Mouse (Mus musculus) brain, adult 2 months (tissue): Measurements from ENCODE around the gene Glb1.
A peak's percentile ranks its signal among the peaks of the same experiment; 100 is the strongest.

ENCODE experiments used
- DNase-seq: peaks from one replicate; pipeline ENCODE4 v3.0.0; 2011; ENCODE audit warnings: low read depth, low spot score

Gene Glb1

DNA sequence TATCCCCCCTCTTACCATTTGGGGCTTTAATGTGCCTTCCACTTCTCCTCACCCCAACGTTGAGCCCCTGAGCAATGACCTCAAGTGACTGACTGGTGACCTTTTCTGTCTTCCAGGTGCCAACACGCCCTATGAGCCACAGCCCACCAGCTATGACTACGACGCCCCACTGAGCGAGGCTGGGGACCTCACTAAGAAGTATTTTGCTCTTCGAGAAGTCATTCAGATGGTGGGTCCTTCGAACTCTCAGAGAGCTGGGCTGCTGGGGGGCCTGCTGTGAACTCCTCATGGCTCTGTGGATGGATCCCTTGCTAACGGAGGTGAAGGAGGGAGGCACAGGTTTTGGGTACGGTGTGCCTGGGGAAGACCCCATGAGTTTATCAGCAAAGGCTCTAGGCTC is 42.0 kb downstream of the Glb1 start:
- no peak for DNase-seq

DNA sequence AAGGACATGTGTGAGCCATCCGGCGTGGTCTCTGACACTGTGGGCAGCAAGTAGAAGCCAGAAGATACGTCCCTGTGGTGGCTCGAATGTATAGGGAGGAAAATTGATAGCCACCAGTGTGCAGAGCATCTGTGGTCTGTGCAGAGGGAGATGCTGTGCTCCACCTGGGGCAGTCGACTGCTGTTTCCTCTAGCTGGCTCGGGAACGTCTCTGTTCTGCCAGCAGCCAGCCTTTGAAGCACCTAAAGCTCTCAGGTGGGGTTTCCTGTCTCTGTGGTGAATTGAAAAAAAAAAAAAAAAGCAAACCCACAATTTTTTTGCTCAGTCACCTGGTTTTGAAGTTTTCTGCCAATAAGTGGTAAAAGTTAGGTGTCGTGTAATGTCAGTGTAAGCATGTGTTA is 42.5 kb downstream of the Glb1 start:
- no peak for DNase-seq

DNA sequence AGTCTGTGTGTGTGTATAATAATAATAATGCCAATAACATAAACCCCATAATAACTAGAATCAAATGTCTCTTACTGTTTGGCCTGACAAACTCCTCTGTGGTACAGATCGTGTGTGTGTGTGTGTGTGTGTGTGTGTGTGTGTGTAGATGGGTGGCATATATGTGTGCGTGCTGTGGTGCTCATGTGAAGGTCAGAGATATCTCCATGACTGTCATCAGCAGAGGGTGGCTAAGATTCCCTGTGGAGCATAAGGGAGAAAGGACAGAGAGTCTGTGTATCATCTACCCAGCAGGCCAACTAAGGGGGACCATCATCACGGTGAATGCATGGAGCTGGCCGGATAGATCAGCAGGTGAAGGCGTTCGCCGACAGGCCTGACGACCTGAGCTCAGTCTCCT is 46.0 kb downstream of the Glb1 start:
- DNase-seq = no peak

DNA sequence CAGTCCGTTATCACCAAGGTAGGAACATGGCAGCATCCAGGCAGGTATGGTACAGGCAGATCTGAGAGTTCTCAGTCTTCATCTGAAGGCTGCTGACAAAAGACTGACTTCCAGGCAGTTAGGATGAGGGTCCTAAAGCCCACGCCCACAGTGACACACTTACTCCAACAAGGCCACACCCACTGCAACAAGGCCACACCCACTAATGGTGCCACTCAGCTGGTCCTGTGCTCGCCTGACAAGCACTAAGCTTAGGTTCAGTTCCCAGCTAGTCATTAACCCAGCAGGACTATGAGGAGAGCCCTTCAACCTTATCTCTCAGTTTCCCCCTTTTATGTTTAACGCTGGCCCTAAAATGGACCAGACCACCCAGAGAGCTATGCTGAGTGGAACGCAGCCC is 47.8 kb downstream of the Glb1 start:
- no peak for DNase-seq

DNA sequence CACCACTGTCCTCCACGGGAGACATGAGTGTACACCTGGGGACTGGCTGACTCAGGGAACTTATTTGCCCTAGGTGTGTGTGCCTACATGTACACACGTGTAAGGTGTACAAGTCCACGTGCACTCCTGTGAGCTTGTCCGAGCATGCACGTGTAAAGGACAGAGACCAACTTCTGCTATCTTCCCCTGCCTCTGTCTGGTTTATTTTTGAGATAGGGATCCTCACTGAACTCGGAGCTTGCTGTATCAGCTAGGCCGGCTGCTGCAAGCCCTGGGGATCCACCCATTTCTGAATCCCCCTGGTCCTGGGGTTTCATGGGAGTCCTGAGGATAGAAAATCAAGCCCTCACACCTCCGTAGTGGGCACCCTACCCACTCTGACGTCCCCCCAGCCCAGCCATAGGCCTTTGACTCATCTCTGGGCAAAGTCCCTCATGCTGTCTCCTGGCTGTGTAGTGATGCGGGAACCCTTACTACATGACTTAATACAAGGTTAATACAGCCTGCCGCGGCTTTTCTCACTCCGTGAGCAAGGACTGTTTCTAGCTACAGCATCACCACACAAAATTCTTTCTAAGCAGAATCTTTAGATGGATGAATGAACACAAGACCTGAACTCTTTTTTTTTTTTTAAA is 48.4 kb downstream of the Glb1 start:
- no peak for DNase-seq

DNA sequence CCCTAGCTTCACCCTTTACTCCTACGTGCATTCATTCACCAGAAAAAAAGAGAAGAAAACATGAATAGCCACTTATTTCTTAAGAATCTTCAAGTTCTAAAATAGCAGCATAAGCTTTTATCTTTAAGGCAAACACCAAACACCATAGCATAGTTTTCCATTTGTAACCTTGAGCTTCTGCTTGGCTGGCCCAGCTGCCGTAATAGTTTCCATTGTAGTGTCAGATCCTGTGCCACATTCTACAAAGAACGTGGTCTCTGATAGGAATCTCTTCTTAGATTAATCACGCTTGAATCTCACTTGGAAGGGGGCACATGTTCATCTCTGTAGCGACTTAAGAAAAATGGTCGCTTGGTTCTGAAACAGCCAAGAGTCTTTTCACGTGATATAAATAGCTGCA is 50.7 kb downstream of the Glb1 start:
- no peak for DNase-seq

DNA sequence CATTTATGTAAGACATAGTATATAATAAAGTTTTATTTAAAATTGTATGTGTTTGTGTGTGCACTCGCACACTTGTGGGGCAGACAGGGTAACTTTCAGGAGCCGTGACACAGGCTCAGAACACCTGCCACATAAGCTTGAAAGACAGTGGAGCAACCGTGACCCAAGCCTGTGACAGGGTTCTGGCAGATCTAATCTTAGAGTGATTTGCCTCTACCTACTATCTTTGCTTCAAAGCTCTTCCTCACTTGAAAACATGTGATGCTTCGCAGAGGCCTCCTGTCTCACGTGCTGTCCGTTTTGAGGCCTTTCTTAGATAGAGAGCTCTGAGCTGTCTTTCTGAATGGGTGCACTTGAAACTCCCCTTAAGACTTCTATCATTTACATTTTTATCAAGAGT is 51.5 kb downstream of the Glb1 start:
- no peak for DNase-seq

DNA sequence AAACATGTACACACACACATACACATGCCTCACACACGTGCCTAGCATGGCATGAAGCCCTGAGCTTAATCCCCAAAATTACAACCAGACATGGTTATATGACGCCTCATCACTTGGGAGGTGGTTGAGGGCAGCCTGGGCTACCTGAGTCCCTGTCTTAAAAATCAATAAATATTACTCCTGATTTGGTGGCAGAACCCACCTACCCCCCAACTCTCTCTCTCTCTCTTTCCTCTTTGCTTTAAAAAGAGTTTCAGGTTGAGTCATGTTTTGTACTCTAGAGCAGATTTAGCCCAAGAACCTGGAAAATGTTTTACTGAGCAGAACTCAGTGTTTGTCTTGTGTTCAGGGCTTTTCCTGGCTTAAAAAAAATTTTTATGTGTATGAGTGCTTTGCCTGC is 54.5 kb downstream of the Glb1 start:
- no peak for DNase-seq

DNA sequence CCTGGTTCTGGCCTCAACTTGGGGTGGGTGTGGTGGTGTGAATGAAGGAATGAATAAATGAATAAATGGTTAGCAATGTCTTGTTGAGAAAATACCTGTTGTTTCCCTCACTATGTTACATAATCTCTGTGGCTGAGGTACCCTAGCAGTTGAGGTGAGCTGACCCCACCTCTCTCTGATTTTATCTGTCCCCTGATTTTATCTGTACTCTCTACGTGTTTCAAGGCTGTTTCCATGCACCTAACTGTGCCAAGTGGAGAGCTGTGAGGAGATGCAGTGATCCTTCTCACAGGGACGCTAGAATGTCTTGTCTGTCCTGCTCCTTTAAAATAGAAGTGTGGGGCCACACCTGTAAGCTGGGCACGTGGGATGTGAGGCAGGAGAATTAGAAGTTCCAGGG is 57.6 kb downstream of the Glb1 start:
- no peak for DNase-seq

DNA sequence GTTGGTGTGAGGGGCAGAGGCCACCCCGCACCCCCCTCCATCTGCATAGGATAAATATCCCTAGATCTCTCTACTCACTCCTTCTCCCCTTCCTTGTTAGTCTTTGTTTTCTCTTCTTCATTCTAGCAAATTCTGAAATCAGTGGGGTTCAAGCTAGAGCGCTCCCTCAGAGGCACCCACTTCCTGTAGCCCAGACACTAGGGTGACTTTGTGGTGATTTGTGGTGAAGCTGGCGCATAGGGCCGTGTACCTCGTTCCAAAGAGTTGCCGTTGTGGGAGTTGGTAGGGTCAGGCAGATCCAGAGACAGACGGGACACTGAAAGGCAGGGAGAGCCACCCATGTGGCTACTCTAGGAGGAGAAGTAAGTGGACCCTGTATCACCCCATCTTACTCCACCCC is 61.7 kb downstream of the Glb1 start:
- no peak for DNase-seq

DNA sequence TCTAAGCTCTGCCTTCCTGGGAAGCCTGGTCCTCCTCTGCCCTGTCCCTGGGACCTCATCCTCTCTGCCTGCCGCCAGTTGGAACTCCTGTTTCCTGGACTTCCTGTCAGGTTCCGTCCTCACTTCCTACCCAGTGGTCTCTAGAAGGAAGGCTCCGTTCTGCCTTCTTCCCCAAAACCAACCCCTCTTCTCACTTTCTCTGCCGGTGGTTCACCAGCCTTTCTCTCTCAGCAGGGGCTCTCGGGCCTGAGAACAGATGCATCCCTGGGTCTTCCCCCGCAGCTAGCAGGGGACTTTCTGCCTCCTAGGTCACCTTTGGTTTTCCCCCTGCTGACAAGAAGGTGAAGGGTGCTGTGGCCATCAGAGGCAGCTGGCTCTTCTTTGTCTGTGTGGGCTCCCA is 64.6 kb downstream of the Glb1 start:
- no peak for DNase-seq

DNA sequence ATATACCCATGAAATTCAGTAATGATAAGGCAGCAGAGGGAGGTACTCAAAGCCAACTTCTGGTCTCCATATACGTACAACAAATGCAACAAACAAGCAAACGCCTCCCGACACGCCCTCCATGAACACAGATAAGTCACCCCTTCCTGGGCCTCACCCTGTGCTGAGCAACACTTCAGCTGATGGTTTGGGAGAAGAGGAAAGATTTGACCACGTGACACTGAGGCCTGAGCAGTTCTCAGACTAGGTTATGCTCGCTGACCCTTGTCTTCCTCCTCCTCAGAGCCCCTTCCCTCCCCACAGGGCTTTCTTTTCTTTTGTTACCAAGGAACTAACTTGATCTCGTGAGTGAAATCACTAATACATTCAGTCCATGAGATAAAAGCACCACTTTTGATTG is 66.0 kb downstream of the Glb1 start:
- DNase-seq = no peak

DNA sequence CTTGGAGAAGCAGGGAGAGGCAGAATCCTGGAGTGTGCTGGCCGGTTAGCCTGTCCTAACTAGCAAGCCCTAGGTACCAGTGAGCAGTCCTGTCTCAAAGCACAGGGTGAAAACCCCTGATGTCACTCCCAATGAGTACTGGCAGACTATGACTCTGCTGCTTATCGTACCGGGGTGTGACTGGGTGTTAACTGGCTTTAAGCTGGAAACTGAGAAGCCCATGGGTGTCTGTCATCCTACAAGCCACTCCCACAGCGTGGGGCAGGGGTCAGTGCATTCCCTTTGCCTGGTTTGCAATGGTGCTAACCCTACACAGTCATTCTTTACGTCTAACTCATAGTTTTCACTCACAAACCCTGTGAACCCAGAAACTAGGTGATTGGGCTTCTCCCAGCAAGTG is 67.3 kb downstream of the Glb1 start:
- no peak for DNase-seq

DNA sequence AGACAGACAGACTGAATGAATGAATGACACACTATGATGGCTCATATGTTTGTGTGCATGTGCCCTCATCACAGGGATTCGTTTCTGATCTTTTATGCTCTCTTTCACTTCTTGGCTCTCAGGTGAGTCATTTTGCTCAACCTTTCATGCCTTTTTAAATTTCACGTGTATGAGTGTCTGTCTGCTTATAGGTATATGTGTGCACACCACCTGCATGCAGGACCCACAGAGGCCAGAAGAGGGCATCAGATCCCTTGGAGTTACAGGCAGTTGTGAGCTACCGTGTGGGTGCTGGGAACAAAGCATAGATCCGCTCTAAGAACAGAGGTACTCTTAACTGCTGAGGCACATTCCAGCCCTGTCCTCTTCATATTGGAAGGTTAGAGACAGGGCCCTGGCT is 67.8 kb downstream of the Glb1 start:
- DNase-seq = no peak

DNA sequence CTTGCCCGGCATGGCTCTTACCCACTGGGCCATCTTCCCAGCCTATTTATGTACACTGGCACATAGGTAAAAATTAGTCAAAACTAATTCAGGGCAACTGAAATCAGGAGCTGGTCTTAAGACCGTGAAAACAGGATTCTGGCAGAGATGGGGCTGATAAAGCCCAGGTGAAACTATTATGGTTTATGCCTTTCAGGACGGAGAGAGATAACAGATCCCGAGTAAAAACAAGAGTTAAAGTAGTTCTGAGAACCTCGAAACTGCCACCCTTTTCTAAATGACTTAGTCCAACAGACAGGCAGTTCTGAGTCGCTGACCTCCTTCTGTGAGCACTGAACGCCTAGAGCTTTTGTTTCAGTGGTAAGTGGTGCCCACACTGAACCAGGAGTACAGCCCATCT is 71.0 kb downstream of the Glb1 start:
- DNase-seq = no peak

DNA sequence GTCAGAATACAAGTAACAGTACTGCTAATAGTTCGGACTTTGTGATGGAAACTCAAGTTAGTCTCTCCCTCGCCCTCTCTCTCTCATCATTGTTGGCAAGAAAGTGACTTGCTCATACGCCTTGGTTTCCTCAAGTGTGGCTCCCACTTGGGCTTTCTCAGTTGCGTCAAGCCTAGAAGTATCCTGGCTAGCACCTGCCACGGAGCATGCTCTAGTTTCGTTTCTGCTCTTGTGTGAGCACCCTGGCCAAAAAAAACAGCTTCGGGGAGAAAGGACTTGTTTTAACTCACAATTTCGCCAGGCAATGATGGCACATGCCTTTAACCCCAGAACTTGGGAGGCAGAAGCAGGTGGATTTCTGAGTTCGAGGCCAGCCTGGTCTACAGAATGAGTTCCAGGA is 76.1 kb downstream of the Glb1 start:
- DNase-seq = no peak

DNA sequence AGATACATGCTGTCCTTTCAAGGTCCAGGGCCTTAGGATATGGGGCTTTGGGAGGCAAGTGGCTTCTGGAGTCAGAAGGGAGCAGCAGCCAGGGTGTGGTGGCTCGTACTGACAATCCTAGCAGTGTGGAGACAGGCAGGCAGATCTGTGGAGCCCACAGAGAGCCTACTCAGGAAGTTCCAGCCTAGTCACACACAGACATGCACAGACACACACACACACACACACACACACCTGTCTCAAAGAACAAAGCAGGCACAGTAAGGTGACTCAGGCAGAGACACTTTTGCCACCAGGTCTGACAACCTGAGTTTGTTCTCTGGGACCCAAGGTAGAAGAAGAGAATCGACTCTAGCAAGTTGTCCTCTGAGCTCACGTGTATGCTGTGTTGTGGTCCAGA is 80.1 kb downstream of the Glb1 start:
- no peak for DNase-seq

DNA sequence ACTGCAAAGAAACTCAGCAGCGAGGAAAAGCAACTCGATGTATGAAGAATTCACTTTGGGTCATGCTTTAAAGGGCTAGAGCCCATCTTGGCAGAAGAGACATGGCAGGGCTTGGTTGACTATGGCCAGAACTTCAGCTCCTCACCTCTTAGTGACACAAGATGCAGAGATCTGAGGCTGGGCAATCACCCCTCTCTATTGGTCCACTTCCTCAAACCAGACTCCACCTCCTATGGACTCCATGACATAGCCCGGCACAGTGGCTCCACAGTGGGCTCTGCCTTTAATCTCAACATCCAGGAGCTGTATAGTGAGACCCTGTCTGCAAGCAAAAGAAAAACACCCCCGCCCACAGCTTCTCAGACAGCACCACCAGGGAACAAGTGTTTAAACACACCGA is 83.9 kb downstream of the Glb1 start:
- no peak for DNase-seq

DNA sequence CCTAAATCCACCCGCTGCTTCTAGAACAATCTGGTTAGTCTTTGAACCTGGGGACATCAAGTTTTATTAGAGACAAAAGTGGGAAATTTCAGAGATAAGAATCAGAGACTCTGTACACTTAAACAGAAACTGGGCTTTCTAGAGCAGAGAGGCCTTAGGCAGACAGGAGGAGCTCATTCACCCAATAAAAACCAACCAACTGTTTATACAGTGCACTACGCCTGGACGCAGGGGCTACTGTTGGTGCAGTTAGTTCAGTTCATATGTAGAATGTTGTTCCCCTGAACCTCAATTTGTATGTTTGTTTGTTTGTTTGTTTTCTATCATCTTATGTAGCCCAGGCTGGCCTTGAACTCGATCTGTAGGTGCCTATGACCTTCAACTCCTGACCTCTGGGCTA is 85.9 kb downstream of the Glb1 start:
- DNase-seq = no peak

DNA sequence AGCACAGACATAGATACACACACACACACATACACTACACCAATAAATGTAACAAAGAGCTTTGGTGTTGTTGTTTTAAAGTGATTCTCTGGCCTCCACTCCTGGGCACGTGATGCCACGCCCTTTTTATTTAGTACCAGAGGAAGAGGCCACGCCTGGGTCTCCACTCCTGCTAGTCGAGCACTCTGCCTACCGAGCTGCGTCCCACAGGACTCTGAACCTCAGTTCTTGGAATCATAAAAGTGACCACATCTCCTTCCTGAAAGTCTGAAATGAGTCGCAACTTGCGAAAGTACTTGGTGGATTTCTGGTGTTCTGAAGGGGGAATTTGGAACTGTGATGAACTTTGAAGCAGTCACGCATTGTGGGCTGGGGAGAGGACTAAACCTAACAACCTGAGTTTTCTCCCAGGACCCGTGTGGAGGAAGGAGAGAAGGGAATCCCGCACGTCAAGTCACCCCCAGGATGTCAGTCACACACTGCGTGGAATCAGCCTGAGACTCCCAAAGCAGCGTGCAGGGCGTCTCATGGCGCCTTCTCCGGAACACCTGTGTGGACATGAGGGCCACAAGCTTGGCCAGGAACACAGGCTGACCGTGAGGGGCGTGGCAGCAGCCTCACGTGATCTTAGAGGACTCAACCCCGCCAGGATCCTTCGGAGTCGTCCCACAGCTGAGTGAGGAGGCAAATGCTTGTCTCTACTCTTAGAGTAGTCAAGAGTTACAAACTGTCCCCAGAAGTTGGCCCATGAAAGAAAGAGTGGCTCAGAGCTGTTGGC is 86.8 kb downstream of the Glb1 start:
- DNase-seq = no peak

DNA sequence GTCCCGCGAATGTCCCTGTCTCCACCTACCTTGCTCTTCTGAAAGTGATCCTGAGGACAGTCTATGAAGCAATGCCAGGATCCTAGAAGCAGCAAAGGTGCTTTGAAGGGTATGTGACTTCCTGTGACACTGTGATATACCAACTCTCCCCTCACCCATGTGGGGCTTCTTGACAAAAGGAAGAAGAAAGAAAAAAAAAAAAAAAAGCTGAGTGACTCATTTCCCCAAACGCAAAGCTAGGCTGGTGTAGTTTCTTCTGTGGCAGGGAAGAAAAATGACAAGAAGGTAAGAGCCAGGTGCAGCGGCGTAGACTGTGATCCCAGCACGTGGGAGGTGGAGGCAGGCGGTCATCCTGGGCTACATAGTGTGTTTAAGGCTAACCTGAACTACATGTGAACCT is 95.6 kb downstream of the Glb1 start:
- DNase-seq = no peak

DNA sequence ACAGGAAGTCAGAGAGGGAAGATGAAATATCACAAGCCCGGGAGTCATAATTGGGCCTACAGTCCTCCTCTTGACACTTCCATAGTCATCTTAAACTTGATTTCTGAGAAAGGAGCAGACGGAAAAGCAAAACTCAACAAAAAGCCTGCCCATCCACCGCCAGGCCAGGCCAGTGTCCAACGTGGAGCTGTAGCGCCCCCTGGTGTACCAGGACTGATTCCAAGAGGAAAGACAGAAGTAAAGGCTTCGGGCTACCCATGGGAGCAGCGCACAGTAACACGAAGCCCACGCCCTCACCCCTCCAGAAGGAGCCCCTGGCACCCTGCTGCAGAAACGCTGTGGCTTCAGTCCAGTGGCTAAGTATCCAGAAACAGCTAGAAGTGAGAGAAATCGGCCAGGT is 97.3 kb downstream of the Glb1 start:
- peak; percentile 74 for DNase-seq

DNA sequence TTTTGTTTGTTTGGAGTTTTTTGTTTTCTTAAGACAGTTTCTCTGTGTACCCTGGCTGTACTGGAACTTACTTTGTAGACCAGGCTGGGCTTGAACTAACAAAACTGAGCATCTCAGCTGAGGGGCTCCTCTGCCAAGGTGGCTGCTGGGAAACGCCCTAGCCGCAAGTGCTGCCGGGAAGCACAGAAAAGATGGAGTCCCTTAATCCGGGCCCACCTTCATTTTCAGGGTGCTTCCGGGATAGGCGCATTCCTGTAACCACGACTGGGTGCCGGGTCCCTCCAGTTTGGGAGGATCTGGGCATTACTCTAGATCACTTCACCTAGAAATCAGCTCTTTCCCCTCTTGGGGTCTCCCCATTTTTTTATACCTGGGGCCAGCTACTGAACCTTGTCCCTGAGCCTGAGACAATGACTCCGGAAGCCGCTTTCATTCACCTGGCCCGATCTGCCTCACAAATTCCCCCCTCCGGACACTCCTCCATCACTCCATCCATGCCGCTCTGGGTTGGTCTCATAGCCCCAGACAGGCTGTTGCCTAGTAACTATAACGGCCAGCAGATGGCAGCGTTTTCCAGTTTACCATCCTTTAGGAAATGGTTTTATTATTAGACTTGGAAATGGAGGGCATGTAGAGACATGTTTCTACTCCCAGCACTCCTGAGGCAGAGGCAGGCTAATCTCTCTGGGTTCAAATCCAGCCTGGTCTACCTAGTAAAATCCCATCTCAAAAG is 99.1 kb downstream of the Glb1 start:
- peak; percentile 62 for DNase-seq
